ENCODE assay signal across 8 mouse cellular contexts in genomic region chr15:83344956-83345355, GRCm38 (mm10). TPM values are rescaled to one million over a fixed set of nuclear protein-coding genes. Genes with fewer than 3 reads are reported as not detected.
DNase-seq lines count a peak whose midpoint lies in the region; ATAC-seq lines count a peak whose summit lies in the region.

No protein-coding gene starts in this region.

- H3K27me3 ChIP-seq in forebrain, embryonic 10.5 days (ENCODE audit: poor library complexity, severe bottlenecking) = no peaks in the 10 kb centered on the region
- no peaks in the 10 kb centered on the region for H3K27me3 ChIP-seq in forebrain, embryonic 15.5 days
- no peaks in the 10 kb centered on the region for H3K27me3 ChIP-seq in intestine, embryonic 16.5 days (replicated peaks; ENCODE audit: control insufficient read depth, insufficient read depth, low read length)

- DNase-seq in forebrain, embryonic 10.5 days (ENCODE audit: extremely low spot score, low spot score) = no peak
- DNase-seq in right cerebral cortex, adult 2 months (ENCODE audit: low spot score in 2 of 2) = peak; percentile 28 to 59
- no peak for DNase-seq in right cerebral cortex, postnatal 4 days
- peak; percentile 26 for DNase-seq in telencephalon, adult 2 months (ENCODE audit: low read depth, low spot score)
- no peak for DNase-seq in ovary, postnatal 14 days (ENCODE audit: low spot score)
- no peak for DNase-seq in thymus, postnatal 10 days (ENCODE audit: low spot score in 2 of 2)

- no peak overlapping the region for H3K4me2 ChIP-seq in forebrain, embryonic 15.5 days (replicated peaks)
- H3K4me2 ChIP-seq in intestine, embryonic 16.5 days (ENCODE audit: low read depth, low read length) = 0 out of 2 replicates have a peak overlapping the region, but pooled peaks have one; percentile 19

- H3K27ac ChIP-seq in forebrain, embryonic 10.5 days = 0 out of 2 replicates have a peak overlapping the region, but pooled peaks have one; percentile 60
- no peak overlapping the region for H3K27ac ChIP-seq in forebrain, embryonic 15.5 days (replicated peaks)
- H3K27ac ChIP-seq in intestine, embryonic 16.5 days (ENCODE audit: low read length) = peak overlapping the region; percentile 86

- no peak for ATAC-seq in forebrain, embryonic 15.5 days (replicated peaks)
- ATAC-seq in intestine, embryonic 16.5 days = peak; percentile 71

- peaks cover 27% of the 10 kb centered on the region for H3K36me3 ChIP-seq in forebrain, embryonic 10.5 days (replicated peaks)
- H3K36me3 ChIP-seq in forebrain, embryonic 15.5 days = peaks cover 11% of the 10 kb centered on the region
- peaks cover 14% of the 10 kb centered on the region for H3K36me3 ChIP-seq in intestine, embryonic 16.5 days (ENCODE audit: control insufficient read depth, insufficient read depth, low read length)

- no peak overlapping the region for H3K9ac ChIP-seq in forebrain, embryonic 15.5 days (replicated peaks)
- peak overlapping the region; percentile 46; the same call in 1 of the 2 replicates for H3K9ac ChIP-seq in intestine, embryonic 16.5 days (ENCODE audit: low read depth, low read length)

- no peak overlapping the region for H3K4me3 ChIP-seq in forebrain, embryonic 10.5 days
- no peak overlapping the region for H3K4me3 ChIP-seq in forebrain, embryonic 15.5 days
- no peak overlapping the region for H3K4me3 ChIP-seq in intestine, embryonic 16.5 days (ENCODE audit: low read length)

- 88% methylated on average over 7 of the region's 7 CpGs for WGBS in forebrain, embryonic 10.5 days
- WGBS in forebrain, embryonic 15.5 days = 74% methylated on average over 7 of the region's 7 CpGs
- 50% methylated on average over 7 of the region's 7 CpGs for WGBS in intestine, embryonic 16.5 days

- no peaks in the 10 kb centered on the region for H3K9me3 ChIP-seq in forebrain, embryonic 10.5 days
- H3K9me3 ChIP-seq in forebrain, embryonic 15.5 days = no peaks in the 10 kb centered on the region
- H3K9me3 ChIP-seq in intestine, embryonic 16.5 days (ENCODE audit: control insufficient read depth, low read length) = no peaks in the 10 kb centered on the region

- H3K4me1 ChIP-seq in forebrain, embryonic 10.5 days = peaks cover 30% of the 10 kb centered on the region
- peaks cover 12% of the 10 kb centered on the region for H3K4me1 ChIP-seq in forebrain, embryonic 15.5 days
- peaks cover 20% of the 10 kb centered on the region; the same call in 1 of the 2 replicates for H3K4me1 ChIP-seq in intestine, embryonic 16.5 days (ENCODE audit: control insufficient read depth, insufficient read depth, low read length)

RNA-seq across cellular contexts. Expression of gene Arfgap3, which starts 5.1 kb away (rescaled TPM):
- 24.4 TPM in 2 replicates for polyA plus RNA-seq in forebrain, embryonic 10.5 days (2016; fragmentation: Nextera tagmentation; extraction: Ambion mirVana)
- polyA plus RNA-seq in forebrain, embryonic 15.5 days (2015; fragmentation: Nextera tagmentation; extraction: Ambion mirVana) = 38.7 and 39.6 TPM in 2 replicates
- 77.9 and 86.6 TPM in 2 replicates for polyA plus RNA-seq in intestine, embryonic 16.5 days (2015; fragmentation: Nextera tagmentation; extraction: Ambion mirVana)

Comparison
In these comparisons a context has a peak if more than half of its experiments do, and no peak if none do; other contexts are left out.
1. DNase-seq: peak in right cerebral cortex, adult 2 months (2 of 2) and telencephalon, adult 2 months (single experiment); none in forebrain, embryonic 10.5 days (single experiment), right cerebral cortex, postnatal 4 days (single experiment), ovary, postnatal 14 days (single experiment) and thymus, postnatal 10 days (0 of 2).